Mouse (Mus musculus): ENCODE results near the gene Pik3r4.
"Not testable (repeated sequence)": the region's sequence is repeated elsewhere in the genome, so short reads cannot be mapped to it uniquely, and the experiment has no call there.

Gene Pik3r4

DNA sequence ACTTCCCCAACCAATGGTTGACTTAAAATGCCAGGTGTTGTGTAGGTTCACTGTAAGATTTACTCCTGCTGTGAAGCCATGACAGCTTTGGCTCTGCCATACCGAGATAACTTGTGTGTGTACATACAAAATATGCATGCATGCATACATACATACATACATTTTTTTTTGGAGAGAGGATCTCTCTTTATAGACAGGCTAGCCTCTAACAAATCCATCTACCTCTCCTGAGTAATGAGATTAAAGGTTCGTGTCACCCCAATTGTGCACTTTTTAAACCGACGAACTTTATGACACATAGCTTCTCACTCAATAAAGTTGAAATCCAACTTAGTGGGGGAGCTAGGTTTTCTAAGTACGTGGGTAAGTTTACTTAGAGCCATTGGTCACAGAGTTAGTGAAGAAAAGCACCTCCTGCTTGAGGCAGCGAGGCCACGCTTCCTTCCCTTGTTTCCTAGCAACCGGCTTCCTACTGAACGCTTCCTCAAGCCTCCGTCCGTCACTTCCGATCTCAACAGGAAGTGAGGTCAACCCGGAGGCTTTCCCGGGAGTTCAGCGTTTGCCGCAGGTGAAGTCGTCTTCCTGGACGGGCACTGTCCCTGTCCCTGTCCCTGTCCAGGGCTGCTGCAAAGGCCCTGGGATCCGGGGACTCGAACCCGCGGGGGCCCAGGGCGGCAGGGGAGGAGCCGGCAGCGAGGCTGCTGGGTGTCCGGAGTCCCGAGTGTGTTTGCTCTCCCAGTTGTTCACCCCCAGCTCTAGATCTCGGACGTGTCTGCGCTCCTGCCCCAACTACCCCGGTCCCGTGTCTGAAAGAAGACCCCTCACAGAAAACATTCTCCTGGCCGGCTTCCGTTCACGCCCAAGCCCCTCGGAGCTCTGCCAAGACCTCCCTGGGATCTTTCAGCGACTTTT lies at the start of gene Pik3r4:
TSS of gene Pik3r4 (plus strand) at position 519 of the 912 bp plus-strand sequence.
- peak; percentile 84 to 85 for DNase-seq

DNA sequence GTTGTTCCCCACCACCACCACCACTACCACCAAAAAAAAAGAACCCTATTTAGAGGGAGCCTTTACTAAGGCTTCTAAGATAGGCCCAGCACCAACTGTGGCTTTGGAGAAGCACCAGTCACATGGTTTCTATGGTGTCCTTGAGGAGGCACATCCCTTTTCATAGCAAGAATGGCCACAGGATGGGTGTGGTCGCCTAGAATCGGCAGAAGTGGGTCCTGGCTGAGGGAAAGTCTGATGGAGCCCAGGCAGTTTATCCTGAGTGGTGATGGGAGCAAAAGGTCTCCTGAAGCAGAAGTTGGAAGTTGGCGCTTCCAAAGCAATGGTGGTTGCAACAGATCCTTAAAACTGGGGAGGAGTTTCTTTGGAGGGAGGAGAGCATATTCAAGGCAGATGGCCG lies 43.9 kb upstream of the Pik3r4 start:
- no peak for DNase-seq

- DNase-seq, result no peak
Measured at GRCm38 (mm10) chr9:105611980-105612771, 30.6 kb upstream of the Pik3r4 start.

DNA sequence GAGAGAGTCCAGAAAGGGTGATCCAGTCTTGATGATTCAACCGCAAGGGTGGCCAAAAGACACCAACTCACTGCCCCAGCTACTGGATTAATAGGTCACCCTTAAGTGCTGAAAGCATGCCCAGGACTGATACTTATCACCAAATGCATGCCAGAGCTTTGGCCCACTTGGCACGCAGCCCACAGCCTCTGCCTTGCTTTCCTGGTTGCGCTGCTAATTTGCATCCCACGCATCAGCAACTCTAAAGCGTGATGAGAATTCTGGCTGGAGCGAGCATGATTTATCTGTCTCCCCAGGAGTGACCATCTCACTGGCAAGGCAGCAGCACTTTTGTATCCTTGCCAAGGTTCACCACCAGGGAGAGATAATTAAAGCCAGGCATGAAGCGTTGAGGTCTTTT lies 29.9 kb upstream of the Pik3r4 start:
- no peak for DNase-seq

DNA sequence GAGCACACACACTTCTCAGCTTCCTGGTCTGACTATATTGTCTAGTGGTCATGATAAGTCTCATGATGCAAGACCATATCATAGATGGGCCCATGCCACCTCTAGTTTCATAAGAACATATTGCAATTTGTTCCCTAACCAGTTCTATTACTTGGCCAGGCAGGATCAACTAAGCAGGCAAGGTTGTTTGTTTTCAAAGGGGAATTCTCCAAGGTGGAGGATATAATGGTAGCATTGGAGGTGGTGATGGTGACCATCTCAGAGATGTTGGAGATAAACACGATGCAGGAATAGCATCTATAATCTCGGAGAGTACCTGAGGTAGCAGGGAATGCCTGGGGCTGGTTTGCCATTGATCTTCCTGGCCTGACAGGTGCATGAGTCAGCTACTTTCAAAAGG lies 26.8 kb upstream of the Pik3r4 start:
- no peak for DNase-seq

DNA sequence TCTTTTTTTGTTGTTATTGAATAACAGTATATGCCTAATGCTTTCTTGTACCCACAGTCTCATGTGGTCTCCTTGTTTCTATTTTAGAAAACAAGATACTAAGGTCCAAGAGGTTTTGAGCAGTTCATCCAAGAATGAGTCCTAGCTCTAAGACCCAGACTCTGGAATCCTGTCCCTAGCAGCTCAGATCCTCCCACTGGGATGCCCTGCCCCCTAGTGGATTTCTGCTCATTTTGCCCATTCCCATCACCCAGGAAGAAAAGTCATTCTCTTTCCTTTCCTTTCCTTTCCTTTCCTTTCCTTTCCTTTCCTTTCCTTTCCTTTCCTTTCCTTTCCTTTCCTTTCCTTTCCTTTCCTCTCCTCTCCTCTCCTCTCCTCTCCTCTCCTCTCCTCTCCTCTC lies 25.5 kb upstream of the Pik3r4 start:
- peak; percentile 30 to 70 for DNase-seq

DNA sequence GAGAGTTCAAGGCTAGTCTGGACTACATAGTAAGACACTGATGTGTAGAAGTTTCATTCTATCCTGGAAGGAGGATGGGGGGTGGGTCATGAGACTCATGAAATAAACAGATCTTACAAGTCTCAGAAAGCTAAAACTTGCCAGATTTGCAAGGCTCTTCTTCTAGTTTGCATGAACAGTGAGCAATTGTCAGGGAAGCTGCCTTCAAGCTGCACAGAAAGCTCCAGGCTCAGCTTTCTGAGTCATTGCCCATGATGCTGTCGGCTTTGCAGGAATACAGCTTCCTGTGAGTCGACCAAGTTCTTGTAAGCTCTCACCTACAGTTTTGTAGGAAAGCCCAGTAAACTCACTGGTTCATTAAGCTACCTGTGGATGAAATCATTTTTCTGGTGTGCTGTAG lies 8.8 kb upstream of the Pik3r4 start:
- no peak for DNase-seq

- DNase-seq, result not testable (repeated sequence)
Measured at GRCm38 (mm10) chr9:105641377-105641776, 1.4 kb upstream of the Pik3r4 start.

- DNase-seq, result no peak
Measured at GRCm38 (mm10) chr9:105656189-105656588, 13.4 kb downstream of the Pik3r4 start.

GRCm38 (mm10) chr9:105658216-105658615 lies 15.4 kb downstream of the Pik3r4 start:
- DNase-seq, result no peak

DNA sequence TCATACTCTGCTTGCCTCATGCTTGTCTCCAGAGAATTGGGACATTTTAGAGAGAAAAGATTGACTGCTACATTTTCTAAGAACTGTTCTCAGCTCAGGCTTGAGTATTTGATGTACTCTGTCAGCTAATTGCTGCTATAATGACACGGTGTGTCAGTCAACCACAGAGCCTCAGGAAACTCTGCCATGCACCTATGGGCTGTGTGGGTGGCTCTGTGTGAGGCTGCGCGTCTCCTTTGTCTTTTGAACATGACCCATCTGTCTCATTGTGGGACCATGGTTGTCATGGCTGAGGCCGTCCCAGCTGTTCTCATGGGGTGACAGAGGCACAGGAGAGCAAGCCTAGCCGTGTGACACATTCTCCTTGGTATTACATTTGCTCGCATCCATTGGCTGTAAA lies 17.1 kb downstream of the Pik3r4 start:
- no peak for DNase-seq

- no peak for DNase-seq
Measured at GRCm38 (mm10) chr9:105665269-105665668, 22.5 kb downstream of the Pik3r4 start.

DNA sequence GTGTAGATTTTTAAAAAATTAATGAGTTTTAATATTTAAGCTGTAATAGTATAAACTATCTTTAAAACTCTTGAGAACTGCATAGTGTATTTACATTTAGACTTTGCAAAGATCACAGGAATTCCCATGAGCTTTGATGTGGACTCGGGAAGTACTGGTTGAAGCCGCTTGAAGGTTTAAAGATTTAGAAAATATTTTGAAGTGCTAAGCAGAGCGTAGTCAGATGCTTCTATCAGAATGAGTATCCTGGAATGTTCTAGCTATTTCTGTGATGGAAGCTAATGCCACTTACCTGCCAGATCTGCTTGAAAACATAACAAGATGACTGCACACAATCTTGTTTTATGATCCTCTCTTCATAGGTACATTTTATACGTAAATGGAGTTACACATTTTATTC lies 28.1 kb downstream of the Pik3r4 start:
- no peak for DNase-seq

DNA sequence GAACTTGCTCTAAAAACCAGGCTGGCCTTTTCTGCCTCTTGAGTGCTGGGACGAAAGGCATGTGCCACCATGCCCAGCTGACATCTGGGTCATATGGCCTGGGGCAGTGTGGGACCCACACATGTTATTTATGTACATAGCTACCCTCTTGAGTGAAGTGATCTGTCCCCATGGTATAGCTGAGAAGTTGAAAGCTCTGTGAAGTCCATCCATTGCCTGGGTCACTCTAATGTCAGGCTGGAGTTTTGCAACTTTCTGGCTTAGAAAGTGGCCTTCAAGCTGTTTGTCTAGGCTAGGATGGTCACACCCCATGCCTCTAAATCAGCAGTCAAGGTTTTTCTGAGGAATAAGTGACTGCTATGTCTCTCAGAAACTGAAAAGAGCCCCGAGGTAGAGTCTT lies 29.3 kb downstream of the Pik3r4 start:
- DNase-seq, result no peak

DNA sequence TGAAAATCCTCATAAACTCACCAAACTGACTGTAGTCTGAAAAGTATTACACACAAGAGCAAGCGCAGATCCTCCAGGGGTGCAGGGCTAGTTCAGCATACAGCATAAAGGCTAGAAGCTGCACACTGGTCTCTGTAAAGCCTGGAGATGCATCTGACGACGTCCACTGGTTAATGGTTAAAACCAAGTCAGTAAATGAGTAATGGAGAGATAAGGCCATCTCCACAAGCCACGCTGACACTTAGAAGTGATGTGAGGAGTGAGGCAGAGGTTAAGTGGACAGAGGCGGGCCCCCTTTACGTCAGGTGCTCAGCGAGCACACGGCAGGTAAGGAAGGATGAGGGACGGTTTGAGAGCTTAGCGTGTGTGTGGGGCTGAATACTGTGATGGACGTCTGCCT lies 33.2 kb downstream of the Pik3r4 start:
- DNase-seq, result no peak

DNA sequence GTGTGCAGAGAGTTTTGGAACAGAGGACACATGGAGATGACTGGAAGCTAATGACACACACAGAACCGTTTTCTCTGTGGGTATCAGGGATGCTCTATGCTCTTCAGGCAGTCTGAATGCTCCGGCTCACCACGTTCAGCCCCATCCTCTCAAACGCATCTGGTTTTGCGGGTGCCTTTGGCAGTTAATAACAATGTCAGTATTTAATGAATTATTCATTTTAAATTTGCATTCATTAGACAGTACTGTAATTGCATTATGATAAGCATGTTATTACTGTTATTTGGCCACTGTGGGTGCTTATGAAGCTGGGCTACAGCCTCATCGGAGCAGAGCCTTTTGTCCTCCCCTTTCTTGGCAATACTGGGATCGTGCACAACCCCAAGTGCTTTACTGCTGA lies 38.6 kb downstream of the Pik3r4 start:
- DNase-seq, result no peak

GRCm38 (mm10) chr9:105684549-105685165 lies 41.9 kb downstream of the Pik3r4 start:
- no peak for DNase-seq

GRCm38 (mm10) chr9:105689485-105689884 lies 46.7 kb downstream of the Pik3r4 start:
- no peak for DNase-seq

DNA sequence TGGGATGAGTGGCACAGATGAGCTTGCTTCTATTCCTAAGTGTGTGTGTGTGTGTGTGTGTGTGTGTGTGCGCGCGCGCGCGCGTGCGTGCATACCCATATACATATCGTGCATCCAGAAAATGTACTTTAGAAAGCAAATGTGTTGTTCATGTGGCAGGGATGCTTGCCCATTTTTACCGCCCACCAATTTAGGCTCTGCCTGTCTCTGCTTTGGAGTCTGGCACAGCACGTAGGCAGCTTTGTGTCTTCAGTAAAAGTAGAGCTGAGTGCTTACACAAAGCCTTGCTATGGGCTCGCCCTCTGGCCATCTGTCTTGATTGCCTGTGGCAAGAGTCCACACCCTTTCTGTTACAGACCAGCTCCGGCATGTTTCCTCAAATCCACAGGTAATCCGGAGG lies 49.7 kb downstream of the Pik3r4 start:
- no peak for DNase-seq

- DNase-seq, result no peak
Measured at GRCm38 (mm10) chr9:105693056-105693455, 50.3 kb downstream of the Pik3r4 start.

DNA sequence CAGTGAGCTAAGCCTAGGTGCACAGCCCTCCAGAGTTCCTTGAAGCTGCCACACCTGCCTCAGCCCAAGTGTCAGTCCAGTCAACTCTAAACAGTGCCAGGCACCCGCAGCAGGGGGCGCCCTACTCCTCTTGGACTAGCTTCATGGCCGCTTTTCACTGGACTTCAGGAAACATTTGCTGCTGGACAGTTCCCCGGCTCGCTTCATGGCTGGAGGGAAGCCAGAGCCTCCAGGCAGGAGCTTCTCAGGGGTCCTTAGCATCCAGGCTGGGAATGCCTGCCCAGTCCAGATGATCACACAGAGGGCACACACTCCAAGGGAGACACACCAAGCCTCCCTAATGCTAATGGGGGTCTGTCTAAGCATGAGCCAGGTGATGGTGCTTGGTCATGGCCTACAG lies 51.1 kb downstream of the Pik3r4 start:
- DNase-seq, result peak; percentile 84 to 88

DNA sequence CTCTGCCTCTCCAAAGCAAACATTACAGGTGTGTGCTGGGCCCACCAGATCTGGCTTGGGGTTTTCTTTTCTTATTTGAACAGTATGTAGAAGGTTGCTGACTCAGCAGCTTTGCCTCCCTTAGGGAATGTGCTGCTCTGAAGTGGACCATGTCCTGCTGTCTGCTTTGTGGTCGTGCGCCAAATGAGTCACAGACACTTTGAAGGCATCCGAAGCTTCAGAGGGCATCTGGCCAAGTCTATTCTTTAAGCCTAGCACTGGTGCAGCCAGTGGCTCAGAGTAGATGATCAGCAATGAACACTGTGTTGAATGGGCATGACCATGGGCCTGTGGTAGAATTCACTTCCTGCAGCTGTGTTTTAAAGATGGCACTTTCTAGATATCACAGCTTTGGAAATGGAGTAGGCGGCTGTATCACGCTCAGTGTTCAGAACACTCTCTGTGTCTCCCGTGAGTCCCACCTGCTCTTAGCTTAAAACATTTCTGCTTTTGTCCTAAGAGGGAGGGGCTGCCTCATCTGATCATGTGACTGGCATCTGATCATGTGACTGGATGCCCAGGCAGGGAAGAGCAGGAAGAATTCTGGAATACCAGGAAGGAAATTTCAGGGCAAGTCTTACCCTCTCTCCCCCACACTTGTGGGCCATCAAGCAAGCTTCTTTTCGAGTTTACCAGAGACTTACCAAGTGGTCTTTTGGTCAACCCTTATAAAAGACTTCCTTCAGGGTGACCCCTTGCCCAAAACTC lies 54.2 kb downstream of the Pik3r4 start:
- DNase-seq, result no peak

Data from lung, postnatal 4 days (tissue).